Mouse (Mus musculus): ENCODE measurements around the gene Cutal. TPM values are rescaled to one million over a fixed set of nuclear protein-coding genes. Genes with fewer than 3 reads are reported as not detected.
A peak's percentile ranks its signal among the peaks of the same experiment; 100 is the strongest.

Gene Cutal
- polyA plus RNA-seq, 1 experiment from 2014 or later = not detected

- Histone ChIP-seq H3K27ac (no peak overlapping the region), H3K9ac (no peak overlapping the region), H3K4me3 (no peak overlapping the region), H3K4me2 (no peak overlapping the region), H3K4me1 (peaks cover 12% of the 10 kb centered on the region), H3K36me3 (ENCODE audit: poor library complexity, severe bottlenecking) (peaks cover 6% of the 10 kb centered on the region; the same call in 1 of the 2 replicates), H3K27me3 (0 out of 2 replicates have a peak, but pooled peaks cover 10% of the 10 kb centered on the region), H3K9me3 (replicated peaks) (no peaks in the 10 kb centered on the region)
- ATAC-seq = no peak
- 58% methylated on average over 12 of the region's 12 CpGs for WGBS
These were observed 32.8 kb downstream of the Cutal start for GRCm38 (mm10) chr2:34906861-34907604.

- peaks cover 31% of the 10 kb centered on the region for H3K27me3 ChIP-seq
- 94% methylated on average over 4 of the region's 4 CpGs for WGBS
- no peaks in the 10 kb centered on the region; the same call in 1 of the 2 replicates for H3K36me3 ChIP-seq (ENCODE audit: poor library complexity, severe bottlenecking)
- no peaks in the 10 kb centered on the region for H3K9me3 ChIP-seq (replicated peaks)
- no peak for ATAC-seq
- no peak overlapping the region for H3K4me2 ChIP-seq
- H3K27ac ChIP-seq = no peak overlapping the region
- H3K9ac ChIP-seq = no peak overlapping the region
- no peak overlapping the region for H3K4me3 ChIP-seq
- H3K4me1 ChIP-seq = peaks cover 25% of the 10 kb centered on the region
These were observed 35.5 kb downstream of the Cutal start for GRCm38 (mm10) chr2:34909719-34910118.

DNA sequence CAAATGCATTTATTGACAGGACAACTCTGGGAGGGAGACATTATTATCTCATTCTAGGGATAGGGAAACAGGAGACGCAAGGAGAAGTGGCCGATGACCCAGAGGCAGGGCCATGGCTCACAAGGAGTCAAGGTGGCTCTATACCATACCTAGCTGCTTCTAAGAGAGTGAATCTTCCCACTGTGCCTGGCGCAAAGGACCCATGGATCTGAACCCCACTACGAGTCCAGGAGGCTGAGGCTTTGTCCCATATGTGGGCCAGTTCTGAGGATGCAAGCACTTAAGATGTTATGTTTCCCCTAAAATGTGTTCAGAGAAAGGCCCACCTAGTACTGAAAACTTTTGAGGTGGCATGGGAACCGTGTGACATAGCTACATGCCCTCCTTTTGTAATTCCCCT is 37.7 kb downstream of the Cutal start:
- no peaks in the 10 kb centered on the region for H3K9me3 ChIP-seq (replicated peaks)
- peaks cover 25% of the 10 kb centered on the region for H3K4me1 ChIP-seq
- H3K4me3 ChIP-seq = no peak overlapping the region
- H3K27ac ChIP-seq = no peak overlapping the region
- H3K9ac ChIP-seq = no peak overlapping the region
- no peak overlapping the region for H3K4me2 ChIP-seq
- ATAC-seq = no peak
- WGBS = 85% methylated on average over 5 of the region's 5 CpGs
- no peaks in the 10 kb centered on the region; the same call in 1 of the 2 replicates for H3K36me3 ChIP-seq (ENCODE audit: poor library complexity, severe bottlenecking)
- peaks cover 38% of the 10 kb centered on the region for H3K27me3 ChIP-seq

DNA sequence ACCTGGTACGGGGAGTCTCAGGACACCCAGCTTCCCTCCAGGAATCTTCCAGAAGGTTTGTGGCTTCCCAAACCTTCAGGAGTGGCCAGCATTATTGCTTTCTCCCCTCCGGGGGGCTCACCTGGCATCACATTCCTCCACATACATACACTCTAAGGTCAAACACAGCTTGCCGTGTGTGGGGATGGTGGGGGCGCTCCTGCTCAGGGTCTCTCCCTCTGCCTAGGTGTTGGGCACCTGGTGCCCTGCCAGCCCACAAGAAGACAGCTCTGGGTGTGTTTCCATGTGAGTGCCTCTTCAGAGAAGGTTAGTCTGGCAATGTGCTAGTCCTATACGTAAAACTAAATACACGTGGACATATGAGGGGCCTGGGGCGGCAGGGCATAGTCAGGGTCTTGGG is 38.4 kb downstream of the Cutal start:
- 36% methylated on average over 7 of the region's 7 CpGs for WGBS
- peaks cover 38% of the 10 kb centered on the region for H3K27me3 ChIP-seq
- H3K4me3 ChIP-seq = peak overlapping the region; percentile 59
- peak overlapping the region; percentile 63; the same call in 1 of the 2 replicates for H3K9ac ChIP-seq
- no peak overlapping the region for H3K27ac ChIP-seq
- H3K4me2 ChIP-seq = peak overlapping the region; percentile 82
- H3K4me1 ChIP-seq = peaks cover 25% of the 10 kb centered on the region
- no peak for ATAC-seq
- no peaks in the 10 kb centered on the region; the same call in 1 of the 2 replicates for H3K36me3 ChIP-seq (ENCODE audit: poor library complexity, severe bottlenecking)
- H3K9me3 ChIP-seq (replicated peaks) = no peaks in the 10 kb centered on the region

DNA sequence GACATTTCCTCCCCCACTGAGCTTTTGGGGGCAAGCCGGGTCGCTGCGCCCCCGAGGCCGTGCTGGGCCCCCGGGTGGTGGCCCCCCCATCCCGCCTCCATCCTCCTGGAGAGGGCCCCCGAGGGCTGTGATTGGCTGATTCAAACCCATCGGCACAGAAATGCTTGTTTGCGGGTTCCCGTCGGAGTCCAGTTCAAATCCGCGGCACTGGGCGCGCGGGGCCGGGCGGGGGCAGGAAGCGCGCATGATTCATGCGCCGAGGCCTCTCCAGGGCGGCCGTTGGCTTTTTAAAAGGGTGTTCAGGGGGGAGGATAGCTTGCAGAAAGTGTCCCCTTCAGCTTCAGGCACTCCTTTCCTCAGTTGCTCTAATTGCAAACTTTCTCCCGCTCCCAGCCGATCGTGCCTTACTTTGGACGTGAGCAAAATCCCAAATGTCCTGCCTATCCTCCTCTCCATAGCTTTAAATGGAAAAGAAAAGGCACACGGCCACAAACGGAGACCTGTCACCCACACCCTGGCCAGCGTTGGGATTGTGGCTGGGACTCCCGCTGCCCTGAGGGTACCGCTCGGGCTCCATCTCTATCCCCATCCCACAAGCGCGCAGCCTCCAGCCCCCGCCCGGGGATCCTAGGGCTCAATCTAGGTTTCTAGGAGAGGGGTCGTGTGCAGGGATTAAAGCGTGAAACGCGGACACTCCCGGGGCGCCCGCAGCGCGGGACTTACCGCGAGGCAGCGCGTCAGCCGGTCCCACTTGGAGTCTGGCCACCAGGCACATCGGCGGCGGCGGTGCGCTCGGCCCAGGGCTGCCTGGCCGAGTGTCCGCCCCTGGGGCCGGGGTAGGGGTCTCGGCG is 39.2 kb downstream of the Cutal start, which contains the start of gene Phf19:
Gene Phf19 (minus strand): TSS at position 809 of the 851 bp plus-strand sequence.
- Histone ChIP-seq H3K9ac (peak within 1 kb of the TSS; percentile 63), H3K36me3 (ENCODE audit: poor library complexity, severe bottlenecking) (no peaks in the 10 kb centered on the region; the same call in 1 of the 2 replicates), H3K4me1 (peaks cover 25% of the 10 kb centered on the region), H3K27me3 (peaks cover 38% of the 10 kb centered on the region), H3K9me3 (replicated peaks) (no peaks in the 10 kb centered on the region), H3K4me2 (peak within 1 kb of the TSS; percentile 82), H3K27ac (no peak within 1 kb of the TSS), H3K4me3 (peak within 1 kb of the TSS; percentile 59)
- WGBS = 1% methylated on average over 54 of the region's 64 CpGs
- peak; percentile 68 for ATAC-seq

- WGBS = 4% methylated on average over 29 of the region's 50 CpGs
These were observed 40.0 kb downstream of the Cutal start for GRCm38 (mm10) chr2:34914069-34914822.

DNA sequence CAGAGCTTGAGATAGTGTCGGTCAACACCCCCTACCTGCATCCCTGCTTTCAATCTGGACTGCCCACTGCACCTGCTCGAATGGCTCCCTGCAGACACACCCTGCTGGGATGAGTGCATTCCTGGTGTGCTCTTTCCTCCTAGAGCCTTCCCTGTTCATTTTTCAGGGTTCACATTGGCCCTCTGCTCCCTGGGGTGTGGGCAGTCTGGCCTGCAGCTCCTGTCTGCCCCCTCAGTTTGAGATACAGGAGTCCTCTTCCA is 40.6 kb downstream of the Cutal start:
- peak overlapping the region; percentile 82 for H3K4me2 ChIP-seq
- 19% methylated on average over 2 of the region's 2 CpGs for WGBS
- H3K4me1 ChIP-seq = peaks cover 25% of the 10 kb centered on the region
- H3K9ac ChIP-seq = no peak overlapping the region
- no peak overlapping the region for H3K4me3 ChIP-seq
- no peaks in the 10 kb centered on the region for H3K9me3 ChIP-seq (replicated peaks)
- no peak overlapping the region for H3K27ac ChIP-seq
- no peaks in the 10 kb centered on the region; the same call in 1 of the 2 replicates for H3K36me3 ChIP-seq (ENCODE audit: poor library complexity, severe bottlenecking)
- peaks cover 38% of the 10 kb centered on the region for H3K27me3 ChIP-seq
- no peak for ATAC-seq

More at GRCm38 (mm10) chr2:34914069-34914822, 40.0 kb downstream of the Cutal start:
- Histone ChIP-seq H3K9me3 (replicated peaks) (no peaks in the 10 kb centered on the region), H3K27me3 (peaks cover 38% of the 10 kb centered on the region), H3K4me1 (peaks cover 25% of the 10 kb centered on the region), H3K4me2 (peak overlapping the region; percentile 82), H3K36me3 (ENCODE audit: poor library complexity, severe bottlenecking) (no peaks in the 10 kb centered on the region; the same call in 1 of the 2 replicates), H3K4me3 (peak overlapping the region; percentile 59), H3K9ac (peak overlapping the region; percentile 63), H3K27ac (no peak overlapping the region)
- peak; percentile 69 for ATAC-seq

GRCm38 (mm10) chr2:34915103-34915502 is 40.9 kb downstream of the Cutal start:
- H3K4me1 ChIP-seq = peaks cover 25% of the 10 kb centered on the region
- H3K36me3 ChIP-seq (ENCODE audit: poor library complexity, severe bottlenecking) = no peaks in the 10 kb centered on the region
- no peak overlapping the region for H3K4me3 ChIP-seq
- ATAC-seq = no peak
- H3K9me3 ChIP-seq (replicated peaks) = no peaks in the 10 kb centered on the region
- WGBS = 42% methylated on average over 2 of the region's 2 CpGs
- H3K27me3 ChIP-seq = peaks cover 38% of the 10 kb centered on the region
- peak overlapping the region; percentile 82; the same call in 1 of the 2 replicates for H3K4me2 ChIP-seq
- H3K9ac ChIP-seq = no peak overlapping the region
- no peak overlapping the region for H3K27ac ChIP-seq

GRCm38 (mm10) chr2:34920144-34920543 is 45.9 kb downstream of the Cutal start:
- 55% methylated on average over 2 of the region's 2 CpGs for WGBS
- Histone ChIP-seq H3K27me3 (peaks cover 3% of the 10 kb centered on the region), H3K9ac (no peak overlapping the region), H3K4me2 (no peak overlapping the region), H3K27ac (no peak overlapping the region), H3K4me3 (no peak overlapping the region), H3K9me3 (replicated peaks) (no peaks in the 10 kb centered on the region), H3K4me1 (no peaks in the 10 kb centered on the region), H3K36me3 (ENCODE audit: poor library complexity, severe bottlenecking) (no peaks in the 10 kb centered on the region)
- no peak for ATAC-seq

GRCm38 (mm10) chr2:34922729-34923128 is 48.5 kb downstream of the Cutal start:
- no peak overlapping the region for H3K4me2 ChIP-seq
- H3K9me3 ChIP-seq (replicated peaks) = no peaks in the 10 kb centered on the region
- no peak overlapping the region for H3K27ac ChIP-seq
- WGBS = 16% methylated on average over 2 of the region's 2 CpGs
- no peak overlapping the region for H3K4me3 ChIP-seq
- H3K36me3 ChIP-seq (ENCODE audit: poor library complexity, severe bottlenecking) = no peaks in the 10 kb centered on the region
- ATAC-seq = no peak
- no peaks in the 10 kb centered on the region for H3K4me1 ChIP-seq
- no peaks in the 10 kb centered on the region for H3K27me3 ChIP-seq
- no peak overlapping the region for H3K9ac ChIP-seq

- Histone ChIP-seq H3K9ac (no peak overlapping the region), H3K27me3 (no peaks in the 10 kb centered on the region), H3K9me3 (replicated peaks) (no peaks in the 10 kb centered on the region), H3K27ac (no peak overlapping the region), H3K36me3 (ENCODE audit: poor library complexity, severe bottlenecking) (no peaks in the 10 kb centered on the region), H3K4me3 (no peak overlapping the region), H3K4me1 (no peaks in the 10 kb centered on the region), H3K4me2 (no peak overlapping the region)
- no peak for ATAC-seq
- 82% methylated on average over 5 of the region's 5 CpGs for WGBS
These were observed 53.1 kb downstream of the Cutal start for GRCm38 (mm10) chr2:34927320-34927719.
